Mouse (Mus musculus) intestine, embryonic 14.5 days (tissue): ENCODE data around the gene Mia3. TPM values are rescaled to one million over a fixed set of nuclear protein-coding genes. Genes with fewer than 3 reads are reported as not detected.
"Not testable (repeated sequence)": the region's sequence is repeated elsewhere in the genome, so short reads cannot be mapped to it uniquely, and the experiment has no call there.

Experiments
- ATAC-seq: fragments of 200-750 bp; cut with Nextera tagmentation; replicated peaks from 2 replicates; pipeline ENCODE4 v1.8.0; 2017; ENCODE audit warnings: low read depth, moderate number of reproducible peaks, moderate TSS enrichment, moderate library complexity; ENCODE audit not compliant: low FRiP score, low TSS enrichment
- DNase-seq: peaks from one replicate; pipeline ENCODE4 v3.0.0-alpha.2; 2018; ENCODE audit warnings: low spot score
- H3K27ac ChIP-seq: fragments of 300-500 bp; sonication (generic); 2 replicates; pipeline ENCODE4 v1.5.1; 2014; ENCODE audit warnings: low read depth, mild to moderate bottlenecking, control low read depth
- H3K27me3 ChIP-seq: fragments of 300-500 bp; sonication (generic); replicated peaks from 2 replicates; pipeline ENCODE4 v1.6.1; 2014; ENCODE audit warnings: low read length, control low read depth; ENCODE audit not compliant: control insufficient read depth, insufficient read depth
- H3K36me3 ChIP-seq: fragments of 300-500 bp; sonication (generic); 2 replicates; pipeline ENCODE4 v1.6.1; 2014; ENCODE audit warnings: low read length, control low read depth; ENCODE audit not compliant: control insufficient read depth, insufficient read depth
- H3K4me1 ChIP-seq: fragments of 300-500 bp; sonication (generic); replicated peaks from 2 replicates; pipeline ENCODE4 v1.6.1; 2014; ENCODE audit warnings: low read length, control low read depth, mixed read lengths; ENCODE audit not compliant: control insufficient read depth, insufficient read depth
- H3K4me2 ChIP-seq: fragments of 300-500 bp; sonication (generic); 2 replicates; pipeline ENCODE4 v1.6.1; 2014; ENCODE audit warnings: low read length
- H3K4me3 ChIP-seq: fragments of 300-500 bp; sonication (generic); 2 replicates; pipeline ENCODE4 v1.5.1; 2014; ENCODE audit warnings: low read depth, low read length, control low read depth, mixed read lengths
- H3K9ac ChIP-seq: fragments of 300-500 bp; sonication (generic); 2 replicates; pipeline ENCODE4 v1.6.1; 2014; ENCODE audit warnings: mild to moderate bottlenecking, low read length
- H3K9me3 ChIP-seq: fragments of 300-500 bp; sonication (generic); 2 replicates; pipeline ENCODE4 v1.6.1; 2016; ENCODE audit warnings: low read length, control low read depth; ENCODE audit not compliant: control insufficient read depth
- WGBS: fragments of 180-500 bp; shearing (Covaris S2); extraction: QIAGEN DNeasy Blood & Tissue Kit; methylation state at CpG from one replicate; pipeline ENCODE4 v1.1.7; 2014; 5-methylcytosine and 5-hydroxymethylcytosine counted together
- polyA plus RNA-seq: library from polyadenylated mRNA; unstranded; fragments of >200 nt; fragmentation: Nextera tagmentation; extraction: Ambion mirVana; gene quantifications from 2 replicates; pipeline ENCODE4 v1.2.1, GENCODE M21; 2014

The Mia3 gene
- polyA plus RNA-seq, 1 experiment from 2014 or later, result 102 TPM

DNA sequence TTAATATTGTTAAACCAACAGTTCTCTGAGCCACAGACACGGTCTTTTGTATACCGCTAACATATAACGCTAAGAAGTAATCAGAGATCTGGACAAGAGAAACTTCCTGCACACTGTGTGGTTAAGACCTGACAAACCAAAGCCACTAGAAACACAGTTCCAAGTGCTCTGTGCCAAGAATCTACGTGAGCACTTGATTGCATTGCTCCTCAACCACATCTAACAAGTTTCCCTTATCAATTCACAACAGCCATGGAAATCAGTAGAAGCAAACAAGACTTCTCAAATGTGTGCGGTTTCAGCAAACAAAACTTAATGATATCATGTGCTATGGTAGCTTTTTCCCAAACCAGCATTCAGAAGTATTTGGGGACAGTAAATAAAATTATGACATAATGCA, 7.1 kb downstream of the Mia3 start:
- no peaks in the 10 kb centered on the region for H3K27me3 ChIP-seq
- H3K27ac ChIP-seq, result no peak overlapping the region
- H3K4me3 ChIP-seq, result no peak overlapping the region
- ATAC-seq, result no peak
- no peaks in the 10 kb centered on the region for H3K9me3 ChIP-seq
- no peak overlapping the region for H3K4me2 ChIP-seq
- 85% methylated on average over 5 of the region's 5 CpGs for WGBS
- H3K4me1 ChIP-seq, result 0 out of 2 replicates have a peak, but pooled peaks cover 4% of the 10 kb centered on the region
- peaks cover 81% of the 10 kb centered on the region for H3K36me3 ChIP-seq
- H3K9ac ChIP-seq, result no peak overlapping the region
- DNase-seq, result no peak

DNA sequence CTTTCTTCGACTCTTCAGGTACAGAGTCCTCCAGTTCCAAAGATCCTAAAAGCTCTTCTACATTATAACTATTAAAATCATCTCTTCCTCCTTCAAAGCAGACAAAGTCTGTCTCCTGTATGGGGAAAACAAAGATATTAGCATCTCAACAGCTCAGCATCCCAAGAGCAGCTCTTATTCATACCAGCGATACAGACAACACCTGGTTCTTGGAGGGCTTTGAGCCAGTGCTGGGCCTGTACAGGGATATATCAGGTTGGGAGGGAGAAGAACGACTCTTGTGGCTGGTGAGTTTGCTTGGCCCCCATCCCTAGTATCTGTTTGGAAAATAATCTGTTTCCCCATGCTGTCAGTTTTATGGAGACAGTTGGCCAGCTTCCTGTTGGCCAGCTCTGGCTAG, 10.5 kb downstream of the Mia3 start:
- no peak for ATAC-seq
- Histone ChIP-seq H3K27me3 (no peaks in the 10 kb centered on the region), H3K36me3 (peaks cover 88% of the 10 kb centered on the region), H3K27ac (no peak overlapping the region), H3K9me3 (no peaks in the 10 kb centered on the region), H3K9ac (no peak overlapping the region), H3K4me3 (no peak overlapping the region), H3K4me1 (0 out of 2 replicates have a peak, but pooled peaks cover 4% of the 10 kb centered on the region), H3K4me2 (no peak overlapping the region)
- DNase-seq, result no peak
- 86% methylated on average over 3 of the region's 3 CpGs for WGBS

DNA sequence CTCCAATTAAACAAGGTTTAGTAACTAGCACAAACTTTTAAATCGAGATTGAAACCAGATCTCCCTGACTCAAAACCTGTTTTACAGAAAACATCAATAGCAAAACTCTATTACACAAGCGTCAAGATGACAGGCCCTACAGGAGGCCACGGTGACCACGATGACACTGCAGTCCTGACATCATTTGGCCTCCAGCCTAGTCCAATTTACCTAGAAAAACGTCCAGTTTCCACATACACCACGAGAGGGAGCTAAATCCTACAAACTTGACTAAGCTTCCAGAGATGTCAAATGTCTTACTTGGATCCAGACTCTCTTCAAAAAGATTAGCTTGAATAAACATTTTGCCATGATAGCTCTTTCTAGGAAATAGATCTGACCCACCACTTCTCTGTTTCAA, 19.5 kb downstream of the Mia3 start:
- WGBS, result 22% methylated on average over 6 of the region's 6 CpGs
- DNase-seq, result peak; percentile 62
- ATAC-seq, result no peak
- H3K36me3 ChIP-seq, result peaks cover 65% of the 10 kb centered on the region
- H3K9ac ChIP-seq, result no peak overlapping the region
- no peaks in the 10 kb centered on the region for H3K27me3 ChIP-seq
- no peaks in the 10 kb centered on the region for H3K4me1 ChIP-seq
- H3K4me3 ChIP-seq, result no peak overlapping the region
- H3K9me3 ChIP-seq, result no peaks in the 10 kb centered on the region
- no peak overlapping the region for H3K27ac ChIP-seq
- no peak overlapping the region for H3K4me2 ChIP-seq

DNA sequence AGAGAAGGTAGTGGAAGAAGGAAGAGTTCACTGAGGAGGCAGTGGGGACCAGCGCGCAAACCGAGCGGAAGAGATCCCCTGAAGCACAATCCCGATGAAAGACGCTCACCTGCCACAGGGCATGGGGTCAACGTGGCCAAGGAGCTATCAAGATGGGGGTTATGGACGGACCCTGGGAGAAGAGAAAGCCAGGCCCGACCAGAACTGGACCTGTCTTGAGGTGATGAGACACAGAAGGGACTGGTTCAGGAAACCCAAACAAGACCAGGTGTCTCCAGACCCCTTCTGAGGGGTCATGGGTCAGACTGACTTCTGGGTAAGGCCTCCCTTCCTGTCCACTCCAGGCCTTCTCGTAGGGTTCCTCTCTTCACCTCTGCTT, 23.5 kb downstream of the Mia3 start:
- Histone ChIP-seq H3K27me3 (no peaks in the 10 kb centered on the region), H3K9me3 (no peaks in the 10 kb centered on the region), H3K4me1 (no peaks in the 10 kb centered on the region), H3K9ac (peak overlapping the region; percentile 83), H3K4me3 (peak overlapping the region; percentile 74), H3K4me2 (peak overlapping the region; percentile 78), H3K27ac (no peak overlapping the region), H3K36me3 (peaks cover 48% of the 10 kb centered on the region)
- WGBS, result 2% methylated on average over 10 of the region's 10 CpGs
- ATAC-seq (peak; percentile 33), DNase-seq (no peak)

DNA sequence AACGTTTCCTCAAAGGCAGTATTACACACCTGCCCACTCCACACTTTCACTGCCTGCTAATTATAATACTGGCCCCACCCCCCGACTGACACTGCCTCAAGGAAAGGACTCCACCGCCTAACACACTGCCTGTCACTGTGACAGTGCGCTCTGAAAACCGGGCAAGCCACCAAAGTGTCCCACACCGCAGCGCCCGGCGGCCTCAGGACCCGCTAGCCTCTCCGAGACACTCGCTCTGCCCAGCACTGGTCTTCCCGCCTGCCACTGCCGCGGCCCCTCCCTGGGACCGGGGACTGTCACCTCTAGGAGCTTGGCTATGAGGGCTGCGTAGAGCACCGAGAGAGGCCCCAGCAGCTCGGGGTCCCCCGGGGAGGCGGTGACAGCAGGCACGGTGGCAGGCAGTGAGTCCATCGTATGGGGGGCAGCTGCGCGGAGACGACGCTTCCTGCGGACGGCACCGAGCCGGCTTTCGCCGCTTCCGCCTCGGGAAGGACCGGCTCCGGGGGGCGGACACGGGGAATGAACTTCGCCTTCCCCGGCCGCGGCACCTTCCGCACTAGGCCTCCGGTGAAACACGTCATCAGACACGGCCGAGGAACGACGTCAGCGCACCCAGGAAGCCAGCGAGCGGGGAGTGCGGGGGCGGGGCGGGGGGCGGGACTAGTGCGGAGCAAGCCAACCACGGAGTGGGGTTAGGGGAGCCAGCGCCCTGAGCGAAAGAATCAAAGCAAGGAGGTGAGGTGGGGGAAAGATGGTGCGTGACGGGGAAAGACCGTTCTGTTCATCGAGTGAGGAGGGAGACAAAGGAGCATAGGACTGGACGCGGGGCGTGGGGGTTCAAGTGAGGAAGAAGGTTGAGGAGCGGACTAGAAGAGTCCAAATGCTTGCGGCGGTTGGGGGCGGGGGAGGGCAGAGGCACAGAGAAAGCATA, 24.2 kb downstream of the Mia3 start:
- Histone ChIP-seq H3K9ac (peak overlapping the region; percentile 83), H3K4me1 (no peaks in the 10 kb centered on the region), H3K9me3 (no peaks in the 10 kb centered on the region), H3K27ac (peak overlapping the region; percentile 71), H3K4me2 (peak overlapping the region; percentile 78), H3K4me3 (peak overlapping the region; percentile 74), H3K27me3 (no peaks in the 10 kb centered on the region), H3K36me3 (peaks cover 48% of the 10 kb centered on the region)
- WGBS, result under 1% methylated on average over 72 of the region's 72 CpGs
- DNase-seq (peak; percentile 94), ATAC-seq (peak; percentile 98)

DNA sequence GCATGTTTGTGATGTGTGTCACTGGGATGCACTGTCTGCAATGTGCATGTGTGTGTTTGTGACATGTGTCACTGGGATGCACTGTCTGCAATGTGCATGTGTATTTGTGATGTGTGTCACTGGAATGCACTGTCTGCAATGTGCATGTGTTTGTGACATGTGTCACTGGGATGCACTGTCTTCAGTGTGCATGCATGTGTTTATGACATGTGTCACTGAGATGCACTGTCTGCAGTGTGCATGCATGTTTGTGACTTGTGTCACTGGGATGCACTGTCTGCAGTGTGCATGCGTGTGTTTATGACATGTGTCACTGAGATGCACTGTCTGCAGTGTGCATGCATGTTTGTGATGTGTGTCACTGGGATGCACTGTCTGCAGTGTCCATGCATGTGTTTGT, 26.5 kb downstream of the Mia3 start:
- not testable (repeated sequence) for H3K27ac ChIP-seq, DNase-seq
- WGBS, result 94% methylated on average over 1 of the region's 1 CpGs

DNA sequence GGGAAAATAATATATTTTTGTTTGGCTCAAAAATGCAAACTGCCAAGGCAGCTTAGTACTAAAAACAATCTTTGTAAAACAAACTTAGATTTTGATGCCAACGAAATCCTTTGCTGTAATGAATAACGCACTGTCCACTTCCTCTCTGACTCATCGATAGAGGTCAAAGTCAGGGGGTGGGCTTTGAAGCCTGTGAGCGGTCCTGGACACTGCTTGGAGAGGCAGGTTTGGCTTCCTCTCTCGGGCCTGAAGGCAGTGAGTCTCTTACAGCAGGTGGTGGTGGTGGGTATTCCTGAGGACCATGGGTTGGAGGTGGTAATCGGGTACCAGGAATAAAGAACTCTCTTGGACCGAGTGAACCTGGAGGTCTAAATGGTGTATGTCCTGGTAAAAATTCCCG, 42.2 kb downstream of the Mia3 start:
- no peak overlapping the region for H3K9ac ChIP-seq
- H3K4me3 ChIP-seq, result no peak overlapping the region
- WGBS, result 91% methylated on average over 8 of the region's 8 CpGs
- peaks cover 87% of the 10 kb centered on the region for H3K36me3 ChIP-seq
- no peak overlapping the region for H3K27ac ChIP-seq
- H3K27me3 ChIP-seq, result no peaks in the 10 kb centered on the region
- DNase-seq, result no peak
- ATAC-seq, result no peak
- no peaks in the 10 kb centered on the region for H3K4me1 ChIP-seq
- no peak overlapping the region for H3K4me2 ChIP-seq
- H3K9me3 ChIP-seq, result no peaks in the 10 kb centered on the region

More for the DNA sequence above, 26.5 kb downstream of the Mia3 start:
- H3K9ac ChIP-seq, H3K9me3 ChIP-seq, ATAC-seq, H3K4me1 ChIP-seq, H3K27me3 ChIP-seq, H3K4me2 ChIP-seq, H3K4me3 ChIP-seq: not testable (repeated sequence)
- H3K36me3 ChIP-seq, result peaks cover 48% of the 10 kb centered on the region

DNA sequence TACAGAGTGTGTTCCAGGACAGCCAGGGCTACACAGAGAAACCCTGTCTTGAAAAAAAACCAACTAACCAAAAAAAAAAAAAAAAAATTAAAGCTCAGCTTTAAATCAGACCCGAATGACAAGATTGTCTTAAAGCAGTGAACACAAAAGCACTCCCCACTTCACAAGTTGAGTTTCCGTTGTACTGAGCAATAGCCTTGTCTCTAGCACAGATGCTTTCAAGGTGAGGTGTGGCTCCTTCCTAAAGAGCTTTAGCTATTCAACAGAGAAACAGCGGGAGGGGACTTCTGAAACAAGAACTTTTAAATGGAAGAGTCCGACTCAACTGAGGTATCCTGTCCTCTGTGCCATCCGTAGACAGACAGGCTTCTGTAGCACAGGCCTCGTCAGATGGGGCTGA, 44.9 kb downstream of the Mia3 start:
- Histone ChIP-seq H3K9me3 (no peaks in the 10 kb centered on the region), H3K4me1 (no peaks in the 10 kb centered on the region), H3K27me3 (no peaks in the 10 kb centered on the region), H3K36me3 (peaks cover 80% of the 10 kb centered on the region), H3K9ac (no peak overlapping the region), H3K4me3 (no peak overlapping the region), H3K27ac (no peak overlapping the region), H3K4me2 (no peak overlapping the region)
- no peak for ATAC-seq
- WGBS, result 95% methylated on average over 6 of the region's 6 CpGs
- DNase-seq, result no peak

DNA sequence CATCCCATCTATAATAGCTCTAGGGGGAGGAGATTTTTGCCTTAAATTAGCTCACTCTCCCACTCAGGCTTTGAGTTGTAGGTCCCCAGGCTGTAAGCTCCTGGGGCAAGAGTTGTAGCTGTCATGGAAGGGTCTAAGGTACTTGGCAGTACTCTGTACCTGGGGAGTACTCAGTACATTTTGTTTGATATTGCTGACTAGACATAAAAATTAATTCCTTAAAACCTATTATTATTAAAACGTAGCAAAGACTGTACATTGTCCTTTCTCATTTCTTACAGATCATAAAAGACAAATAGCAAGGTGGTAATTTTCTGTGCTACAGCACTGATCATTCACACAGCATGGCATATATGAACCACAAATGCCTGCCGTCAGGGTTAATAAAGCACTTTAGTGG, 45.4 kb downstream of the Mia3 start:
- Histone ChIP-seq H3K27ac (no peak overlapping the region), H3K9ac (no peak overlapping the region), H3K4me3 (no peak overlapping the region), H3K9me3 (no peaks in the 10 kb centered on the region), H3K4me2 (no peak overlapping the region), H3K36me3 (peaks cover 80% of the 10 kb centered on the region), H3K4me1 (no peaks in the 10 kb centered on the region), H3K27me3 (no peaks in the 10 kb centered on the region)
- ATAC-seq (no peak), DNase-seq (no peak)
- WGBS, result 96% methylated on average over 2 of the region's 2 CpGs
